Mouse (Mus musculus) C2C12 (cell line): ENCODE data around the gene Znrd1.

ENCODE experiments used
- CEBPB ChIP-seq: IDR thresholded peaks from one replicate; pipeline ENCODE4 v1.6.1; 2011; ENCODE audit warnings: low read depth, mild to moderate bottlenecking, control low read depth, moderate library complexity
- CTCF ChIP-seq: IDR thresholded peaks from one replicate; pipeline ENCODE4 v1.5.1; 2011; ENCODE audit not compliant: control insufficient read depth, insufficient read depth, insufficient read length
- MAX ChIP-seq: IDR thresholded peaks from one replicate; pipeline ENCODE4 v1.6.1; 2011; ENCODE audit warnings: mild to moderate bottlenecking, control low read depth

DNA sequence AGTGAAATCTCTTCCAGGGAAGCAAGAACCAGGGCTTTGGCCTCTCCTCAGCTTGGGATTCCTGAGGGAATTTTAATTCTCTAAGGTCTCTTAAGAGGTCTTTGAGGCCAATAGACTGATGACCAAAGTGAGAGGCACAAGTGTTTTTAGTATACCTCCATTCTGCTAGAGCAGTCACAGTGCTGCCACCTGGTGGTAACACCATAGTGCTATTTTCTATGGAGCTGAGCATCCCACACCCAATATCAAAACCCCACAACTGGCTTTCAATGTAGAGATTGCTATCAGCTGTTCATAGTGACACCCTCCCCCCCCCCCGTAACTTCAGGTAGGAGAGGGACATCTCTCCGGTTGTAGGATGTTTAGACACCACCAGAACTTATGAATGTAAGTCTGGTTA, 44.3 kb downstream of the Znrd1 start:
- TF ChIP-seq CTCF (peak; percentile 27), MAX (no peak), CEBPB (no peak)
